Mouse (Mus musculus): ENCODE results near the gene Cntnap2. TPM values are rescaled to one million over a fixed set of nuclear protein-coding genes. Genes with fewer than 3 reads are reported as not detected.

Cntnap2 gene
- polyA plus RNA-seq, 1 experiment from 2014 or later, result 56.3 TPM

DNA sequence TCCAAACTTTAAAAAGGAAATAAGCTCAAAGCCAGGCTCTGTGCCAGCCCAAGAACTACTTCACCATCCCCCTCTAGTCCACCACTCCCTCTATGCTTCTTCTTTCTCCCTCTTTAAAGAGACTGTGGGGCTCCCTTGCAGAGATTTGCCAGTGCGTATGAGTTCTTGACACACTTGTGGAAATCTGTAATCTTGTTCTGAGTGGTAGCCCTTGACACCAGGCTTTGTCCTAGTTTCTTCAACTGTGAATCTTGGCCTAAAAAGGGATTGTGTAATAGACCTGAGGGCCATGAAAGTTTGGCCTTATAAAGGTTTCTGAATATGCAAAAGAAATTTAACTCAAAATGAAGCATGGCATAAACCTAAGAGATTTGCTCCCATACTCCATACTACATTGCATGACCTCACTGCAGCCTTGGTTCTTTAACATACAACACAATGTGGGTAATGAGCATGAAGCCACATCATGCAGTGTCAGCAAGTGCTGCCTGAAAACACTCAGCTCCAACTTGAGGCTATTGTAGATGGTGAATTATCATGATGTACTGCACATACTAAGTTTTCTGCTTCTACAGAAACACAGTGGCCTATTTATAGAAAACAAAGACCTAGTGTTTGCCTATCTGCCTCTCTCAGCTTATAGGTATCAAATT lies 1084.2 kb downstream of the Cntnap2 start:
- H3K9me3 ChIP-seq (replicated peaks), result no peaks in the 10 kb centered on the region
- no peak overlapping the region for H3K9ac ChIP-seq (replicated peaks)
- H3K27ac ChIP-seq (replicated peaks), result no peak overlapping the region
- no peaks in the 10 kb centered on the region for H3K36me3 ChIP-seq
- H3K27me3 ChIP-seq (replicated peaks), result no peaks in the 10 kb centered on the region
- no peak overlapping the region for H3K4me3 ChIP-seq (replicated peaks)
- H3K4me2 ChIP-seq, result no peak overlapping the region
- WGBS, result 79% methylated on average over 1 of the region's 1 CpGs
- no peak for ATAC-seq (ENCODE audit: low FRiP score)
- H3K4me1 ChIP-seq, result no peaks in the 10 kb centered on the region

DNA sequence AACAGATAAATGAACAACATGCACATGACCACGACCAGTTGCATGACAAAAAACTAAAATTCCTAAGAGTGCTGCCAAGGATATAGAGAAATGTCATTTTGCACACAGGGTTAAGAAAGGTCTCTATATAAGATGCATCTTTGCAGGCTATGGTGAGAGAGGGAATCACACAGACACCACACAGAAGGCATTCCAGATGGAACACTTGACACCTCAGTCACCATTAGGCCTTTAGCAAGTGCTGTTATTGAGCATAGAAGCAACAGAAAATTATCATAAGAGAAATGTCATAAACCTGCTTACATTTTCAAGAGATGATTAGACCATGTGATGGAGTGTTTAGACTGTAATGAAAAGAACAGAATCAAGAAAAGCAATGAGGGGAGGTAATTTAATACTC lies 1107.7 kb downstream of the Cntnap2 start:
- H3K9me3 ChIP-seq (replicated peaks), result no peaks in the 10 kb centered on the region
- no peaks in the 10 kb centered on the region for H3K27me3 ChIP-seq (replicated peaks)
- H3K4me3 ChIP-seq (replicated peaks), result no peak overlapping the region
- no peak for ATAC-seq (ENCODE audit: low FRiP score)
- H3K4me2 ChIP-seq, result no peak overlapping the region
- 82% methylated on average over 1 of the region's 1 CpGs for WGBS
- no peaks in the 10 kb centered on the region for H3K36me3 ChIP-seq
- H3K9ac ChIP-seq (replicated peaks), result no peak overlapping the region
- no peak overlapping the region for H3K27ac ChIP-seq (replicated peaks)
- no peaks in the 10 kb centered on the region for H3K4me1 ChIP-seq

- WGBS, result 86% methylated on average over 2 of the region's 2 CpGs
- no peak for ATAC-seq (ENCODE audit: low FRiP score)
- Histone ChIP-seq H3K27me3 (replicated peaks) (no peaks in the 10 kb centered on the region), H3K4me2 (no peak overlapping the region), H3K9me3 (replicated peaks) (no peaks in the 10 kb centered on the region), H3K36me3 (no peaks in the 10 kb centered on the region), H3K4me1 (no peaks in the 10 kb centered on the region), H3K4me3 (replicated peaks) (no peak overlapping the region), H3K27ac (replicated peaks) (no peak overlapping the region), H3K9ac (replicated peaks) (no peak overlapping the region)
Measured at GRCm38 (mm10) chr6:46197298-46197697, 1138.1 kb downstream of the Cntnap2 start.

GRCm38 (mm10) chr6:46201828-46202227 lies 1142.7 kb downstream of the Cntnap2 start:
- no peak overlapping the region for H3K4me3 ChIP-seq (replicated peaks)
- WGBS, result 60% methylated on average over 4 of the region's 4 CpGs
- no peaks in the 10 kb centered on the region for H3K4me1 ChIP-seq
- no peaks in the 10 kb centered on the region for H3K36me3 ChIP-seq
- H3K27ac ChIP-seq (replicated peaks), result no peak overlapping the region
- no peaks in the 10 kb centered on the region for H3K9me3 ChIP-seq (replicated peaks)
- no peaks in the 10 kb centered on the region for H3K27me3 ChIP-seq (replicated peaks)
- ATAC-seq (ENCODE audit: low FRiP score), result no peak
- no peak overlapping the region for H3K9ac ChIP-seq (replicated peaks)
- H3K4me2 ChIP-seq, result no peak overlapping the region

- no peak overlapping the region for H3K27ac ChIP-seq (replicated peaks)
- no peaks in the 10 kb centered on the region for H3K36me3 ChIP-seq
- H3K27me3 ChIP-seq (replicated peaks), result no peaks in the 10 kb centered on the region
- no peak overlapping the region for H3K9ac ChIP-seq (replicated peaks)
- H3K4me2 ChIP-seq, result no peak overlapping the region
- H3K4me3 ChIP-seq (replicated peaks), result no peak overlapping the region
- ATAC-seq (ENCODE audit: low FRiP score), result no peak
- 56% methylated on average over 2 of the region's 2 CpGs for WGBS
- H3K9me3 ChIP-seq (replicated peaks), result no peaks in the 10 kb centered on the region
- H3K4me1 ChIP-seq, result no peaks in the 10 kb centered on the region
Measured at GRCm38 (mm10) chr6:46205531-46205930, 1146.4 kb downstream of the Cntnap2 start.

DNA sequence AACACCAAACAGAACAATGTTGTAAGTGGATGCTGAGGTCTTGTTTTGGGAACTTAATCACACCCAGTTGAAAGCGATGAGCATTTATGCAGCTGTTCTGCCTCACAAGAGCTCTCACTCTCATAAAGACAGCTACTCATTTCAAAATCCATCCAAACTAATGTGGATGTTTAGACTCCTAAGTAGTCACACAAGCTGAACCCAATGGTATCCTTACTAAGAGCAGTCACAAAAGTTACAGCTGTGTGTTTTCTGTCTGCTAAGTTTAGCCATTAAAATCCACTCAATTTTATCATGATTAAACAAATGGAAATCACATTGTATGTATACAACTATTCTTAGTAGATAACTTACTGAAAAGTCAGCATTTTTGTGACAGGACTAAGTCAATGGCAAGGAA lies 1173.7 kb downstream of the Cntnap2 start:
- Histone ChIP-seq H3K4me3 (replicated peaks) (no peak overlapping the region), H3K9ac (replicated peaks) (no peak overlapping the region), H3K36me3 (no peaks in the 10 kb centered on the region), H3K27me3 (replicated peaks) (no peaks in the 10 kb centered on the region), H3K9me3 (replicated peaks) (no peaks in the 10 kb centered on the region), H3K4me2 (no peak overlapping the region), H3K4me1 (no peaks in the 10 kb centered on the region), H3K27ac (replicated peaks) (no peak overlapping the region)
- ATAC-seq (ENCODE audit: low FRiP score), result no peak
- WGBS, result 95% methylated on average over 1 of the region's 1 CpGs

DNA sequence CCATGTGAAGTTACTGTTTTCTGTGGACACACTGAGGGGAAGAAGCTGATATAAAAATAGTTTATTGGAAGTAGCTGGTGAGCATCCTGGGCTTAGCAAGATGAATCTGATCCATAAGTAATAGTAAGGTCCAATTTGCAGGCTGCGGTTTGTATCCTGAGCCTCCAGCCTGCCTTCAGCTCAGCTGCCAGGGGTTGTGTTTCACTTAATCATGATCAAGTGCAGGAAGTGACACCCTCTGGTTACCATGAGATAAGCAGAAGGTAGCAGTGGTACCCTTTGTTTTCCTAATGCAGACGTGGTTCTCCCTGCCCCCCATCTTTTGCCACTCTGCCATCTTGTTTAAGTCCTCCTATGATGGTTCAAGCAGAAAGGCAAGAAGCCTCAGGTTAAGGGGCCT lies 1181.2 kb downstream of the Cntnap2 start:
- 69% methylated on average over 2 of the region's 2 CpGs for whole genome bisulfite sequencing
- H3K9ac ChIP-seq (replicated peaks), result no peak overlapping the region

DNA sequence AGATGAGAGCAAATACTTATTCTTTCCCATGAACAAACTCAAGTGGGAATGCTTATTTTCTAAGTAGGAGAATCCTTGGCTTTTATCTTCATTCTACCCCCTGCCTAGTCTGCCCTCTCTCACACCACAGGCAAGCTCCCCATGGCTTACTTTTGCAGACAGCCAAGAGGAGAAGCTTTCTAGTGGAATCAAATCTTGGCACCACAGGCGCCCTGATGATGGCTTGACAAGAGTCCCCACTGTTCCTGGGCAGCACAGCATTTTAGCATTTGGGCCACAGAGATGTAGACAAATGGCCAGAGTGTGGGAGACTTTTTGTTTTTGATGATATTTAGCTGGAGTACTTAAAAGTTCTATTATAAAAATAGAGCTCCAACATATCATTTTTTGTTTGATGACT lies 1204.0 kb downstream of the Cntnap2 start:
- no peak overlapping the region for H3K4me2 ChIP-seq
- ATAC-seq (ENCODE audit: low FRiP score), result no peak
- H3K27me3 ChIP-seq (replicated peaks), result no peaks in the 10 kb centered on the region
- no peaks in the 10 kb centered on the region for H3K9me3 ChIP-seq (replicated peaks)
- 53% methylated on average over 1 of the region's 1 CpGs for WGBS
- H3K4me3 ChIP-seq (replicated peaks), result no peak overlapping the region
- H3K27ac ChIP-seq (replicated peaks), result no peak overlapping the region
- no peaks in the 10 kb centered on the region for H3K36me3 ChIP-seq
- H3K4me1 ChIP-seq, result no peaks in the 10 kb centered on the region
- no peak overlapping the region for H3K9ac ChIP-seq (replicated peaks)

More for the DNA sequence above, 1181.2 kb downstream of the Cntnap2 start:
- no peak for ATAC-seq (ENCODE audit: low FRiP score)
- Histone ChIP-seq H3K9me3 (replicated peaks) (no peaks in the 10 kb centered on the region), H3K27ac (replicated peaks) (no peak overlapping the region), H3K4me2 (no peak overlapping the region), H3K36me3 (no peaks in the 10 kb centered on the region), H3K4me3 (replicated peaks) (no peak overlapping the region), H3K4me1 (no peaks in the 10 kb centered on the region), H3K27me3 (replicated peaks) (no peaks in the 10 kb centered on the region)

DNA sequence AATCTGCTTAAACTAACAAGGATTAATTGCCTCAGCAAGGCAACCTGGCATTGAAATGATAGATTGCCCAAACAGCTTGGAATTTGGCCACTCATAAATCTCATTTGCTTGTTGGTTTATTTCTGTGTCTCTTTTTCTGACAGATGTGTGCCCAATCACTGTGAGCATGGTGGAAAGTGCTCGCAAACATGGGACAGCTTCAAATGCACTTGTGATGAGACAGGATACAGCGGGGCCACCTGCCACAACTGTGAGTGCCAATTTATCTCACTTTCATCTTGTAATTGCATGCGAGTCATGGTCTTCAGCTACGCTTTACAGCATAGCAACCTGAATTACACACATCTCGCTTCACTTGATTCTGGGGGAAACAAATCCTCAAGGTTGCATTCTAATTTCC lies 1287.8 kb downstream of the Cntnap2 start:
- no peak overlapping the region for H3K4me2 ChIP-seq
- ATAC-seq (ENCODE audit: low FRiP score), result no peak
- H3K36me3 ChIP-seq, result no peaks in the 10 kb centered on the region
- 52% methylated on average over 5 of the region's 5 CpGs for WGBS
- no peak overlapping the region for H3K4me3 ChIP-seq (replicated peaks)
- no peak overlapping the region for H3K9ac ChIP-seq (replicated peaks)
- no peaks in the 10 kb centered on the region for H3K27me3 ChIP-seq (replicated peaks)
- no peaks in the 10 kb centered on the region for H3K4me1 ChIP-seq
- no peak overlapping the region for H3K27ac ChIP-seq (replicated peaks)
- H3K9me3 ChIP-seq (replicated peaks), result no peaks in the 10 kb centered on the region

DNA sequence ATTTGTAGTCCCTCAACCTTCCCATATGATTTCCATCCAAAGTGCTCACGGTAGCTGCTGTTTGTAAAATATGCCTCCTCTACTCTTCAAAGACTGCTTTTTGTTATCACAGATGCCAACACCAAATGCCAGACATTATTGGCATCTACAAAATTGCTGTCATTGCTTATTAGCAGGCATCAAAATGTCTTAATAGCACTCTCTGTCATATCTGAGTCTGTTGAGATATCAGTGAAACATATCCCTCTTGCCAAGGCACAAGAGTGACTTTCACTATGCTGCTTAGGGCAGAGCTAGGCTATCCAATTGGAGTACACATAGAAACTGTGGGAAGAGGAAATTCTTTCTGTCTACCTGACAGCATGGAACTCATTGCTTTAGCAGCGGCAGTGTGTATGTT lies 1301.9 kb downstream of the Cntnap2 start:
- Histone ChIP-seq H3K4me1 (no peaks in the 10 kb centered on the region), H3K9me3 (replicated peaks) (no peaks in the 10 kb centered on the region), H3K9ac (replicated peaks) (no peak overlapping the region), H3K36me3 (no peaks in the 10 kb centered on the region), H3K4me3 (replicated peaks) (no peak overlapping the region), H3K27me3 (replicated peaks) (no peaks in the 10 kb centered on the region), H3K4me2 (no peak overlapping the region), H3K27ac (replicated peaks) (no peak overlapping the region)
- ATAC-seq (ENCODE audit: low FRiP score), result no peak
- 83% methylated on average over 2 of the region's 2 CpGs for WGBS

DNA sequence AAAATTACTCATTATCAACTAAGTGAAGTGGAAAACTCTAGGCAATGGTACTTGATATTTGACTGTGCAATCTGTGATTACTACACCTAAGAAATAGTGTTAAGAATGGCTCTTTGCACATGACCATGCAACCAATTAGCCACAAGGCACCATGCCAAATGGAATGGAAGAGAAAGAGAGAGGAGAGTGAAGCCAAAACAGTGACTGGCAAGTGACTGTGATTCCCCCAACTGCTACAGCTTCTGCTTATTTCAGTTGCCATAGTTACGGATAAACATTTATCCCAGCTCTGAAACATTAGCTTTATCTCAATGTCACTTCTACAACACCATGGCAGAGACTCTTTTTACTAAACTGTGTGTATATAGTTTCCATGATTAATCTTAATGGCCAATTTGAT lies 1303.0 kb downstream of the Cntnap2 start:
- Histone ChIP-seq H3K9me3 (replicated peaks) (no peaks in the 10 kb centered on the region), H3K4me2 (no peak overlapping the region), H3K27ac (replicated peaks) (no peak overlapping the region), H3K4me1 (no peaks in the 10 kb centered on the region), H3K36me3 (no peaks in the 10 kb centered on the region), H3K9ac (replicated peaks) (no peak overlapping the region), H3K27me3 (replicated peaks) (no peaks in the 10 kb centered on the region), H3K4me3 (replicated peaks) (no peak overlapping the region)
- 92% methylated on average over 1 of the region's 1 CpGs for WGBS
- no peak for ATAC-seq (ENCODE audit: low FRiP score)

DNA sequence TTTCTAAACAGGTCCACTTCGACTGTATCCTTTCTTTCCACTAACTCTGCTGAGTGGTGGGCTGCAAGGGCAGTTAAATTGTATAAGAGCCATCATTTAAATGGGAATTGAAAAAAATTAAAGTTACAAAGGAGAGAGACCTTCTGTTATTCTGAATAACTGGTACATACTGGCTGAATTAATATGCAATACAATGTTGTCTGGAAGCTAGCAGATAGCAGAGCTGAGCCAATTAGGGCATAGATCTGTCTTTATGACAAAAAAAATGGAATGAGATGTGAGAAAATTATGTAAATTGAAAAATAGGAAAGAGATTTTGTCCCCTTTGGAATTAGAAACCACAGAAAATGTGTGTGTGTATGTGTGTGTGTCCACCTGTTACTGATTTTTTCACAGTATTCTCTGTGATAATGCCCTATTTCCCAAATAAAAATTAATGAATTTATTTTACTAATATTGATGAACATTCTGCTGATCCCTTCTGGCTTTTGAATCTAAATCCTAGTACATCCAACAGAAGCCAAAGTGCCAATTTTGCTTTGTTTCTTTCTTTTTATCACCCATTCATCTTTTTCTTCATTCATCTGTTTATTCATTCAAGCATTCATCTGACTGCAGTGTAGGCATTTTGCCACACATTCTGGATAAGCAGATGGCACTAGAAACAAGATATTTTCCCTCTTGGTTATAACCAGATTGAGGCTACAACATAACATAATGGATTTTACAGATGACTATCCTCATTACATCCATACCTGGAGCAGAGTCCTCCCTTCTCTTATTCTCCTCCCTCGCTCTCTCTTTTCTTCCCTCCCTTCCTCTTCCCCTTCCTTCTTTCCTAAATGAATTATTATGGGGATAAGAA lies 1339.8 kb downstream of the Cntnap2 start:
- H3K9ac ChIP-seq (replicated peaks), result no peak overlapping the region
- 78% methylated on average over 2 of the region's 2 CpGs for WGBS

More for the DNA sequence above, 1339.8 kb downstream of the Cntnap2 start:
- Histone ChIP-seq H3K4me2 (no peak overlapping the region), H3K4me3 (replicated peaks) (no peak overlapping the region), H3K4me1 (no peaks in the 10 kb centered on the region), H3K36me3 (no peaks in the 10 kb centered on the region), H3K27me3 (replicated peaks) (no peaks in the 10 kb centered on the region), H3K9me3 (replicated peaks) (no peaks in the 10 kb centered on the region), H3K27ac (replicated peaks) (no peak overlapping the region)
- ATAC-seq (ENCODE audit: low FRiP score), result no peak

Data from neural tube, embryonic 15.5 days (tissue).